In the genomic region with DNA sequence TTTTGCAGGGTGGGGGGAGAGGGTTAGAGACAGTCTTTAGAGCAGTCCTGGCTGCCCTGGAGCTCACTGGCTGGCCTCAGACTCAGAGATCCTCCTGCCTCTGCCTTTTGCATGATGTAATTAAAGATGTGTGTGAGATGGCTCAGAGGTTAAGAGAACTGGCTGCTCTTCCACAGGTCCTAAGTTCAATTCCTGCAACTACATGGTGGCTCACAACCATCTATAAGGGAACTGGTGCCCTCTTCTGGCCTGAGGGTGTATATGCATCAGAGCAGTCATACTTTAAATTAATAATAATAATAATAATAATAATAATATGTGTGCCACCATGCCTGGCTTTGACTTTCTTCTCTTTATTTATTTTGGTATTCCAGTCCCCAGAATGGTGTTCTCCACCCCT, we compare ENCODE assay signal across 10 mouse cellular contexts. TPM values are rescaled to one million over a fixed set of nuclear protein-coding genes. Genes with fewer than 3 reads are reported as not detected.
DNase-seq lines count a peak whose midpoint lies in the region; ATAC-seq and TF ChIP-seq lines count a peak whose summit lies in the region.
"Had no signal": no experiment of that assay in that cellular context is flagged by ENCODE, and none has a peak within 500 bp of the region (broad histone marks: within the 10 kb centered on the region; RNA-seq: fewer than 3 reads in every experiment).

No protein-coding gene starts in this region.

- in situ Hi-C loops in ES-E14 (cut with MboI; ENCODE audit: low sequenced_read_pairs in 2 of 2, unreplicated experiment in 2 of 2), result no loop called here

- H3K27ac ChIP-seq in hindbrain, embryonic 14.5 days, result no peak overlapping the region
- no peak overlapping the region for H3K27ac ChIP-seq in hindbrain, embryonic 16.5 days (ENCODE audit: low read depth, low read length)
- H3K27ac ChIP-seq in ES-E14 (ENCODE audit: insufficient read depth, low read depth, low read length, poor library complexity, severe bottlenecking), result no peak overlapping the region
- no peak overlapping the region for H3K27ac ChIP-seq in small intestine, adult 2 months (ENCODE audit: insufficient read depth, low read depth, low read length)
- H3K27ac ChIP-seq: heart, embryonic 15.5 days; neural tube, embryonic 13.5 days had no signal

- H3K9ac ChIP-seq in hindbrain, embryonic 14.5 days, result no peak overlapping the region
- no peak overlapping the region for H3K9ac ChIP-seq in hindbrain, embryonic 16.5 days (ENCODE audit: low read depth, low read length)
- no peak overlapping the region for H3K9ac ChIP-seq in ES-E14 (ENCODE audit: insufficient read depth, low read depth, low read length, poor library complexity, severe bottlenecking)
- H3K9ac ChIP-seq: heart, embryonic 15.5 days; neural tube, embryonic 13.5 days had no signal

- DNase-seq in hindbrain, embryonic 14.5 days (ENCODE audit: low spot score), result peak; percentile 31
- DNase-seq in ES-E14 (ENCODE audit: low read depth, low spot score), result no peak
- peak; percentile 56 for DNase-seq in c-Kit-positive CD71-positive TER-119-positive erythroid progenitor cells, embryonic 14.5 days (ENCODE audit: low spot score)
- DNase-seq in adrenal gland, adult 8-10 months, result no peak

- peaks cover 14% of the 10 kb centered on the region for H3K4me1 ChIP-seq in hindbrain, embryonic 14.5 days (replicated peaks; ENCODE audit: control insufficient read depth, insufficient read depth, low read length)
- H3K4me1 ChIP-seq in hindbrain, embryonic 16.5 days (ENCODE audit: control insufficient read depth, insufficient read depth, low read depth, low read length), result peaks cover 11% of the 10 kb centered on the region
- H3K4me1 ChIP-seq in ES-E14 (ENCODE audit: control insufficient read depth in 2 of 2, insufficient read depth in 2 of 2, low read length in 2 of 2, poor library complexity in 1 of 2), result peaks cover 3 to 5% of the 10 kb centered on the region in 2 experiments; a peak in 1 of 4 replicates
- H3K4me1 ChIP-seq in small intestine, adult 2 months (ENCODE audit: control insufficient read depth, insufficient read depth, insufficient read length, low read length), result peaks cover 2% of the 10 kb centered on the region; the same call in 1 of the 2 replicates

- no peak for ATAC-seq in hindbrain, embryonic 14.5 days (ENCODE audit: low FRiP score)
- no peak for ATAC-seq in hindbrain, embryonic 16.5 days
- ATAC-seq in monocyte, adult 5-6 weeks (replicated peaks; ENCODE audit: insufficient number of reproducible peaks, low FRiP score, low TSS enrichment, poor library complexity, severe bottlenecking), result no peak

- no peak overlapping the region for H3K4me2 ChIP-seq in hindbrain, embryonic 14.5 days (replicated peaks)
- H3K4me2 ChIP-seq in hindbrain, embryonic 16.5 days (ENCODE audit: low read length), result no peak overlapping the region
- H3K4me2 ChIP-seq: heart, embryonic 15.5 days; neural tube, embryonic 13.5 days had no signal

- TF ChIP-seq POLR2A in small intestine, adult 2 months (IDR thresholded peaks at IDR 0.05; ENCODE audit: low read depth, low read length), result no peak

- no peaks in the 10 kb centered on the region for H3K9me3 ChIP-seq in hindbrain, embryonic 14.5 days (ENCODE audit: control insufficient read depth, low read length)
- no peaks in the 10 kb centered on the region for H3K9me3 ChIP-seq in hindbrain, embryonic 16.5 days (ENCODE audit: control insufficient read depth, low read length)
- no peaks in the 10 kb centered on the region for H3K9me3 ChIP-seq in ES-E14 (ENCODE audit: control insufficient read depth, insufficient read depth, low read depth, low read length)
- H3K9me3 ChIP-seq: neural tube, embryonic 13.5 days had no signal

- no peak overlapping the region for H3K4me3 ChIP-seq in hindbrain, embryonic 14.5 days (replicated peaks; ENCODE audit: low read length)
- H3K4me3 ChIP-seq in hindbrain, embryonic 16.5 days (ENCODE audit: low read length), result no peak overlapping the region
- H3K4me3 ChIP-seq in ES-E14 (ENCODE audit: insufficient read depth in 1 of 2, low read depth in 1 of 2, low read length in 2 of 2, poor library complexity in 1 of 2, severe bottlenecking in 1 of 2), result no peak overlapping the region
- no peak overlapping the region for H3K4me3 ChIP-seq in small intestine, adult 2 months (ENCODE audit: low read depth, low read length)
- H3K4me3 ChIP-seq: heart, embryonic 15.5 days; neural tube, embryonic 13.5 days had no signal

- no peaks in the 10 kb centered on the region for H3K27me3 ChIP-seq in hindbrain, embryonic 14.5 days (ENCODE audit: control insufficient read depth, insufficient read depth, low read length)
- no peaks in the 10 kb centered on the region for H3K27me3 ChIP-seq in hindbrain, embryonic 16.5 days (replicated peaks; ENCODE audit: control insufficient read depth, insufficient read depth, low read length)
- H3K27me3 ChIP-seq in small intestine, adult 2 months (ENCODE audit: control insufficient read depth, insufficient read depth, low read length), result no peaks in the 10 kb centered on the region
- H3K27me3 ChIP-seq: heart, embryonic 15.5 days; neural tube, embryonic 13.5 days had no signal

- TF ChIP-seq CTCF in small intestine, adult 2 months (IDR thresholded peaks at IDR 0.05; ENCODE audit: extremely low read depth, insufficient read length, insufficient replicate concordance, low read depth, low read length), result peak; percentile 32; the same call in 1 of the 2 replicates

- H3K36me3 ChIP-seq in hindbrain, embryonic 14.5 days (replicated peaks; ENCODE audit: control insufficient read depth, insufficient read depth), result no peaks in the 10 kb centered on the region
- H3K36me3 ChIP-seq in hindbrain, embryonic 16.5 days (ENCODE audit: control insufficient read depth, insufficient read depth, low read length), result no peaks in the 10 kb centered on the region
- peaks cover 4% of the 10 kb centered on the region for H3K36me3 ChIP-seq in ES-E14 (ENCODE audit: control insufficient read depth, insufficient read depth, low read length, poor library complexity, severe bottlenecking)
- no peaks in the 10 kb centered on the region for H3K36me3 ChIP-seq in small intestine, adult 2 months (ENCODE audit: control insufficient read depth, insufficient read depth, low read length)
- H3K36me3 ChIP-seq: heart, embryonic 15.5 days; neural tube, embryonic 13.5 days had no signal

TF ChIP-seq in ES-E14, 5 proteins besides CTCF, POLR2A, EP300 and RAD21:
- TF ChIP-seq CHD2 (IDR thresholded peaks at IDR 0.05; ENCODE audit: low read depth, low read length) (no peak), MAFK (IDR thresholded peaks at IDR 0.05; ENCODE audit: insufficient read depth, low read depth, low read length) (no peak), ZC3H11A (IDR thresholded peaks at IDR 0.05; ENCODE audit: borderline replicate concordance, low read depth, low read length) (0 out of 2 replicates have a peak, but pooled peaks have one; percentile 11), HCFC1 (IDR thresholded peaks at IDR 0.05; ENCODE audit: borderline replicate concordance, insufficient read depth, low read length) (no peak), ZNF384 (IDR thresholded peaks at IDR 0.05; ENCODE audit: low read depth, low read length) (no peak)

RNA-seq across cellular contexts. Expression of a gene that starts 3.8 kb away (rescaled TPM):
- polyA plus RNA-seq in hindbrain, embryonic 14.5 days (2014; fragmentation: Nextera tagmentation; extraction: Ambion mirVana), result 25.7 and 26.5 TPM in 2 replicates
- 29.3 and 35.2 TPM in 2 replicates for polyA plus RNA-seq in hindbrain, embryonic 16.5 days (2015; fragmentation: Nextera tagmentation; extraction: Ambion mirVana)
- total RNA-seq in ES-E14 (2012; rRNA removed), result 178 and 226 TPM in 2 replicates
- polyA plus RNA-seq in small intestine, adult 2 months (2012; rRNA removed), result 85.9 and 101 TPM in 2 replicates
- 10 to 100 TPM; 49.3 to 68.1 (median 60.4) TPM for total RNA-seq in adrenal gland, adult 8-10 months (2022)
- total RNA-seq in monocyte, adult 5-6 weeks (2017), result 14.7 to 21.2 TPM (median 15.2 TPM) in 3 replicates

RNA-seq across cellular contexts. Expression of a gene that starts 8.8 kb away (rescaled TPM):
- polyA plus RNA-seq in hindbrain, embryonic 14.5 days (2014; fragmentation: Nextera tagmentation; extraction: Ambion mirVana), result not detected in 2 replicates
- not detected in 2 replicates for polyA plus RNA-seq in hindbrain, embryonic 16.5 days (2015; fragmentation: Nextera tagmentation; extraction: Ambion mirVana)
- total RNA-seq in ES-E14 (2012; rRNA removed), result not detected in 2 replicates
- not detected in 2 replicates for polyA plus RNA-seq in small intestine, adult 2 months (2012; rRNA removed)
- not detected for total RNA-seq in adrenal gland, adult 8-10 months (2022)
- not detected in 3 replicates for total RNA-seq in monocyte, adult 5-6 weeks (2017)
- total RNA-seq: left cerebral cortex, postnatal 36 days had no signal
- polyA plus RNA-seq: heart, embryonic 15.5 days; neural tube, embryonic 13.5 days had no signal

RNA-seq across cellular contexts. Expression of a gene that starts 23.8 kb away (rescaled TPM):
- 75.2 and 75.9 TPM in 2 replicates for polyA plus RNA-seq in hindbrain, embryonic 14.5 days (2014; fragmentation: Nextera tagmentation; extraction: Ambion mirVana)
- 72.1 and 81.0 TPM in 2 replicates for polyA plus RNA-seq in hindbrain, embryonic 16.5 days (2015; fragmentation: Nextera tagmentation; extraction: Ambion mirVana)
- total RNA-seq in ES-E14 (2012; rRNA removed), result 0.85 and 1.4 TPM in 2 replicates
- polyA plus RNA-seq in small intestine, adult 2 months (2012; rRNA removed), result 1.7 and 1.9 TPM in 2 replicates
- 1 to 10 TPM; 1.2 to 2.8 (median 1.8) TPM for total RNA-seq in adrenal gland, adult 8-10 months (2022)
- 0.78 to 2.7 TPM (median 0.85 TPM) in 3 replicates for total RNA-seq in monocyte, adult 5-6 weeks (2017)

RNA-seq across cellular contexts. Expression of a gene that starts 28.7 kb away (rescaled TPM):
- polyA plus RNA-seq in hindbrain, embryonic 14.5 days (2014; fragmentation: Nextera tagmentation; extraction: Ambion mirVana), result 22.1 and 26.7 TPM in 2 replicates
- polyA plus RNA-seq in hindbrain, embryonic 16.5 days (2015; fragmentation: Nextera tagmentation; extraction: Ambion mirVana), result 26.6 and 30.6 TPM in 2 replicates
- total RNA-seq in ES-E14 (2012; rRNA removed), result 24.1 and 47.9 TPM in 2 replicates
- polyA plus RNA-seq in small intestine, adult 2 months (2012; rRNA removed), result 2.7 and 3.5 TPM in 2 replicates
- total RNA-seq in adrenal gland, adult 8-10 months (2022), result 10 to 100 TPM; 15.8 to 20.8 (median 19.9) TPM
- total RNA-seq in monocyte, adult 5-6 weeks (2017), result not detected in 3 replicates

Comparison
In these comparisons a context has a peak if more than half of its experiments do, and no peak if none do; other contexts are left out.
1. DNase-seq: peak in hindbrain, embryonic 14.5 days (single experiment) and c-Kit-positive CD71-positive TER-119-positive erythroid progenitor cells, embryonic 14.5 days (single experiment); none in ES-E14 (single experiment) and adrenal gland, adult 8-10 months (single experiment).